Mouse (Mus musculus) MEL (cell line): ENCODE data around the gene 2510002D24Rik. TPM values are rescaled to one million over a fixed set of nuclear protein-coding genes. Genes with fewer than 3 reads are reported as not detected.
A peak's percentile ranks its signal among the peaks of the same experiment; 100 is the strongest.

Source experiments
- DNase-seq: peaks from one replicate; pipeline ENCODE4 v3.0.0; 2011; ENCODE audit warnings: low read depth, low spot score
- H3K27ac ChIP-seq: 2 replicates; pipeline ENCODE4 v1.5.1; 2012; ENCODE audit warnings: low read depth, mild to moderate bottlenecking, control low read depth, low read length, moderate library complexity; ENCODE audit not compliant: control insufficient read depth
- H3K27me3 ChIP-seq, 2 experiments: fragments of 150-350 bp in 1 of 2; sonication (generic) in 1 of 2; 2 replicates each; pipeline ENCODE4 v1.6.1; 2012; ENCODE audit warnings: low read length in 2 of 2, mild to moderate bottlenecking in 2 of 2, improper control_type of control experiment in 1 of 2, moderate library complexity in 1 of 2; ENCODE audit not compliant: insufficient read depth in 2 of 2, control insufficient read depth in 1 of 2
- H3K36me3 ChIP-seq, 2 experiments: 2 replicates each; pipeline ENCODE4 v1.6.1; 2012 to 2014; ENCODE audit warnings: low read length in 2 of 2, improper control_type of control experiment in 1 of 2, inconsistent platforms in 1 of 2, mild to moderate bottlenecking in 1 of 2; ENCODE audit not compliant: insufficient read depth in 2 of 2, control insufficient read depth in 1 of 2
- H3K4me1 ChIP-seq, 2 experiments: fragments of 150-350 bp in 1 of 2; sonication (generic) in 1 of 2; 2 replicates each; pipeline ENCODE4 v1.6.1; 2012; ENCODE audit warnings: low read length in 2 of 2, improper control_type of control experiment in 1 of 2, mild to moderate bottlenecking in 1 of 2; ENCODE audit not compliant: insufficient read depth in 2 of 2, control insufficient read depth in 1 of 2
- H3K4me3 ChIP-seq, 2 experiments: fragments of 150-350 bp in 1 of 2; sonication (generic) in 1 of 2; 2 replicates each; pipeline ENCODE4 v1.5.1; 2012; ENCODE audit warnings: low read depth in 2 of 2, low read length in 2 of 2, mild to moderate bottlenecking in 2 of 2, moderate library complexity in 2 of 2, control low read depth in 1 of 2, improper control_type of control experiment in 1 of 2; ENCODE audit not compliant: control insufficient read depth in 1 of 2, insufficient read depth in 1 of 2
- H3K79me2 ChIP-seq: 2 replicates; pipeline ENCODE4 v1.6.1; 2012; ENCODE audit warnings: mild to moderate bottlenecking, low read length, moderate library complexity; ENCODE audit not compliant: control insufficient read depth, poor library complexity, insufficient read depth
- H3K9ac ChIP-seq: 2 replicates; pipeline ENCODE4 v1.6.1; 2012; ENCODE audit warnings: low read depth, mild to moderate bottlenecking, control low read depth, low read length, moderate library complexity; ENCODE audit not compliant: control insufficient read depth, poor library complexity, severe bottlenecking
- H3K9me3 ChIP-seq: fragments of 150-350 bp; sonication (generic); replicated peaks from 2 replicates; pipeline ENCODE4 v1.6.1; 2012; ENCODE audit warnings: mild to moderate bottlenecking, low read length, improper control_type of control experiment, moderate library complexity; ENCODE audit not compliant: insufficient read depth
- CHD1 ChIP-seq: IDR thresholded peaks from 2 replicates; pipeline ENCODE4 v1.6.1; 2012; ENCODE audit warnings: low read depth, mild to moderate bottlenecking, inconsistent platforms, low read length, improper control_type of control experiment
- CHD2 ChIP-seq: IDR thresholded peaks from 2 replicates; pipeline ENCODE4 v1.6.1; 2011; ENCODE audit warnings: low read length, improper control_type of control experiment
- CTCF ChIP-seq, 3 experiments: IDR thresholded peaks in 2 of 3; conservative IDR thresholded peaks in 1 of 3; 2 replicates each; pipeline ENCODE4 v1.5.1; 2011 to 2012; ENCODE audit warnings: low read length in 3 of 3, low read depth in 2 of 3, mild to moderate bottlenecking in 2 of 3, improper control_type of control experiment in 1 of 3, inconsistent platforms in 1 of 3, mixed read lengths in 1 of 3, moderate library complexity in 1 of 3; ENCODE audit not compliant: control insufficient read depth in 1 of 3, insufficient read depth in 1 of 3, poor library complexity in 1 of 3, severe bottlenecking in 1 of 3
- E2F4 ChIP-seq: IDR thresholded peaks from 2 replicates; pipeline ENCODE4 v1.6.1; 2011; ENCODE audit warnings: low read depth, low read length, improper control_type of control experiment, borderline replicate concordance
- ELF1 ChIP-seq: IDR thresholded peaks from 2 replicates; pipeline ENCODE4 v1.6.1; 2014; ENCODE audit warnings: low read depth, mild to moderate bottlenecking, inconsistent platforms, low read length, improper control_type of control experiment, moderate library complexity
- EP300 ChIP-seq, 2 experiments: IDR thresholded peaks; 2 replicates each; pipeline ENCODE4 v1.6.1; 2011; ENCODE audit warnings: improper control_type of control experiment in 2 of 2, low read length in 2 of 2, low read depth in 1 of 2, mild to moderate bottlenecking in 1 of 2
- ETS1 ChIP-seq: IDR thresholded peaks from 2 replicates; pipeline ENCODE4 v1.6.1; 2012; ENCODE audit warnings: low read depth, mild to moderate bottlenecking, inconsistent platforms, low read length, improper control_type of control experiment, moderate library complexity
- GABPA ChIP-seq: IDR thresholded peaks from 2 replicates; pipeline ENCODE4 v1.6.1; 2012; ENCODE audit warnings: low read depth, mild to moderate bottlenecking, inconsistent platforms, low read length, improper control_type of control experiment, moderate library complexity
- JUND ChIP-seq: IDR thresholded peaks from 2 replicates; pipeline ENCODE4 v1.6.1; 2011; ENCODE audit warnings: low read depth, mild to moderate bottlenecking, improper control_type of control experiment, low read length
- KAT2A ChIP-seq: conservative IDR thresholded peaks from 2 replicates; pipeline ENCODE4 v1.6.1; 2012; ENCODE audit warnings: low read depth, low read length, improper control_type of control experiment, inconsistent platforms
- MAFK ChIP-seq: IDR thresholded peaks from 2 replicates; pipeline ENCODE4 v1.6.1; 2011; ENCODE audit warnings: low read depth, mild to moderate bottlenecking, low read length, improper control_type of control experiment, borderline replicate concordance
- MAZ ChIP-seq: IDR thresholded peaks from 2 replicates; pipeline ENCODE4 v1.6.1; 2012; ENCODE audit warnings: low read depth, mild to moderate bottlenecking, inconsistent platforms, low read length, improper control_type of control experiment
- MEF2A ChIP-seq: IDR thresholded peaks from 2 replicates; pipeline ENCODE4 v1.6.1; 2014; ENCODE audit warnings: low read depth, mild to moderate bottlenecking, inconsistent platforms, low read length, improper control_type of control experiment; ENCODE audit not compliant: poor library complexity, insufficient replicate concordance, severe bottlenecking; ENCODE audit errors: extremely low read depth
- MXI1 ChIP-seq: IDR thresholded peaks from 2 replicates; pipeline ENCODE4 v1.6.1; 2011; ENCODE audit warnings: mild to moderate bottlenecking, low read depth, low read length, improper control_type of control experiment
- POLR2A ChIP-seq, 2 experiments: IDR thresholded peaks; 2 replicates each; pipeline ENCODE4 v1.6.1; 2011 to 2012; ENCODE audit warnings: low read length in 2 of 2, mild to moderate bottlenecking in 2 of 2, control low read depth in 1 of 2, improper control_type of control experiment in 1 of 2, low read depth in 1 of 2, moderate library complexity in 1 of 2; ENCODE audit not compliant: control insufficient read depth in 1 of 2, insufficient read depth in 1 of 2, poor library complexity in 1 of 2
- POLR2AphosphoS2 ChIP-seq: IDR thresholded peaks from 2 replicates; pipeline ENCODE4 v1.6.1; 2011; ENCODE audit warnings: low read length, improper control_type of control experiment
- POLR2AphosphoS5 ChIP-seq: IDR thresholded peaks from 2 replicates; pipeline ENCODE4 v1.6.1; 2012; ENCODE audit warnings: low read depth, borderline replicate concordance, mild to moderate bottlenecking, inconsistent platforms, low read length, moderate library complexity, mixed read lengths
- RAD21 ChIP-seq: IDR thresholded peaks from 2 replicates; pipeline ENCODE4 v1.6.1; 2011; ENCODE audit warnings: mild to moderate bottlenecking, low read depth, low read length, improper control_type of control experiment
- RCOR1 ChIP-seq: IDR thresholded peaks from 2 replicates; pipeline ENCODE4 v1.6.1; 2012; ENCODE audit warnings: low read depth, mild to moderate bottlenecking, inconsistent platforms, low read length, improper control_type of control experiment
- SIN3A ChIP-seq: IDR thresholded peaks from 2 replicates; pipeline ENCODE4 v1.6.1; 2012; ENCODE audit warnings: low read length, improper control_type of control experiment, inconsistent platforms
- SMC3 ChIP-seq: IDR thresholded peaks from 2 replicates; pipeline ENCODE4 v1.6.1; 2011; ENCODE audit warnings: low read depth, low read length, improper control_type of control experiment
- TAL1 ChIP-seq: IDR thresholded peaks from 2 replicates; pipeline ENCODE4 v1.6.1; 2012; ENCODE audit warnings: mild to moderate bottlenecking, inconsistent platforms, low read length, moderate library complexity, mixed read lengths
- UBTF ChIP-seq: IDR thresholded peaks from 2 replicates; pipeline ENCODE4 v1.6.1; 2012; ENCODE audit warnings: low read depth, mild to moderate bottlenecking, inconsistent platforms, low read length, improper control_type of control experiment, moderate library complexity, borderline replicate concordance; ENCODE audit not compliant: insufficient read depth
- ZC3H11A ChIP-seq: IDR thresholded peaks from 2 replicates; pipeline ENCODE4 v1.6.1; 2012; ENCODE audit warnings: low read depth, mild to moderate bottlenecking, inconsistent platforms, low read length, improper control_type of control experiment
- ZMIZ1 ChIP-seq: IDR thresholded peaks from 2 replicates; pipeline ENCODE4 v1.6.1; 2012; ENCODE audit warnings: low read depth, mild to moderate bottlenecking, inconsistent platforms, low read length, improper control_type of control experiment, moderate library complexity
- ZNF384 ChIP-seq: IDR thresholded peaks from 2 replicates; pipeline ENCODE4 v1.6.1; 2012; ENCODE audit warnings: low read depth, mild to moderate bottlenecking, inconsistent platforms, low read length, improper control_type of control experiment
- polyA plus RNA-seq, 2 experiments: library from polyadenylated mRNA; stranded (reverse) in 1 of 2; unstranded in 1 of 2; fragments of >175 nt in 1 of 2; fragments of >200 nt in 1 of 2; gene quantifications; 2 replicates each; pipeline versions ENCODE4 v1.2.1 to v1.2.4; 2012; ENCODE audit warnings: low replicate concordance in 2 of 2, low read depth in 1 of 2; ENCODE audit not compliant: insufficient read length in 2 of 2, insufficient read depth in 1 of 2, missing spikeins in 1 of 2
- total RNA-seq: library from RNA; depleted of rRNA; stranded (reverse); fragments of 300-350 nt; gene quantifications from 2 replicates; pipeline ENCODE4 v1.2.3, GENCODE M21; 2012

The 2510002D24Rik gene
- total and polyA plus RNA-seq, 3 experiments, result 25.3 to 33.0 TPM; not detected in 1

DNA sequence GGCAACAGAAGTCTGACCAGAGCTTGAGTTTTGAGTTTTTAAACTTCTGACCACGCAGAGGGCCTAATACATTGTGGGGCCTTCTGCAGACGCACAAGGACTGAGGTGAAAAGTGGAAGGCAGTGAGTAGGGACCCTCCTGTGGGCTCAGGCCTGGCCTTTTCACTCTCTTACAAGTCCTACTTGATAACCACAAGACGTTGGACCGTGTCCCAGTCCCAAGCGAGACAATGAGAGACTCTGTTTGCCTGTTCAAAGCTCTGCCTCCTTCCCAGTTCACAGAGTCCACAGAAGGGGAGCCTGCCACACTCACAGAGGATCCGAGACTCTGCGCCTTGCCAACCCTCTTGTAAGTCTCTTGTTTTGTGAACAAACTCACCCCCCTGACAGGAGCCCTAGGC lies 39.7 kb upstream of the 2510002D24Rik start:
- H3K9ac ChIP-seq, result no peak overlapping the region
- H3K79me2 ChIP-seq, result no peaks in the 10 kb centered on the region
- TF ChIP-seq RCOR1, result no peak
- no peak for TF ChIP-seq TAL1
- TF ChIP-seq CHD1, result no peak
- TF ChIP-seq CHD2, result no peak
- no peak for TF ChIP-seq MAZ
- TF ChIP-seq RAD21, result no peak
- no peak for TF ChIP-seq GABPA
- TF ChIP-seq ZMIZ1, result no peak
- no peak for TF ChIP-seq ZC3H11A
- TF ChIP-seq ELF1, result no peak
- no peak for TF ChIP-seq ZNF384
- no peak for TF ChIP-seq POLR2A (IDR thresholded peaks at IDR 0.05; ENCODE audit: control insufficient read depth in 1 of 2, insufficient read depth in 1 of 2, low read depth in 1 of 2, low read length in 2 of 2, poor library complexity in 1 of 2)
- no peaks in the 10 kb centered on the region for H3K27me3 ChIP-seq
- H3K27ac ChIP-seq, result no peak overlapping the region
- H3K36me3 ChIP-seq, result peaks cover 0 to 9% of the 10 kb centered on the region in 2 experiments; a peak in 2 of 4 replicates
- DNase-seq, result no peak
- no peaks in the 10 kb centered on the region for H3K9me3 ChIP-seq
- H3K4me1 ChIP-seq, result no peaks in the 10 kb centered on the region
- no peak overlapping the region for H3K4me3 ChIP-seq

DNA sequence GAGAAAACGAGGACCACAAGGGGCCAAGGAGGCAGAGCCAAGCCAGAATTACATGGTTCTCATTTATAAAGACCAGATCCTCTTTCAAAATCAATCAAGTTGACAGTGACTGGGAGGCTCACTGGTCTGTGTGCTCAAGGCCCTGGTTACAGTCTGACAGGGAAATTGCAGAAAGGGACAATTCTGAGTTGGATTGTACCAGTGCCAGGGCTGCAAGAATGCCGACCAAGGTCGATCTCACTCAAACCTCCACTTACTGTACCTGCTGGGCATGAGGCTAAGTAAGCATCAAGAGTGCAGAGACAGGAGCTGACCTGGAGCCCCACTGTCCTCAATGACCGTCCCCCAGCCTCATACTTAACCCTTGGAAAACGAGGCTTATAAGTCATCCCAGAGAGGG lies 38.2 kb upstream of the 2510002D24Rik start:
- DNase-seq, result no peak
- TF ChIP-seq RAD21, result no peak
- TF ChIP-seq ZMIZ1, result no peak
- no peak for TF ChIP-seq ETS1
- TF ChIP-seq, all 39 proteins: peak for 0
- H3K79me2 ChIP-seq, result no peaks in the 10 kb centered on the region
- no peak overlapping the region for H3K9ac ChIP-seq
- no peaks in the 10 kb centered on the region for H3K9me3 ChIP-seq
- H3K36me3 ChIP-seq, result peaks cover 0 to 10% of the 10 kb centered on the region in 2 experiments; a peak in 2 of 4 replicates
- no peaks in the 10 kb centered on the region for H3K4me1 ChIP-seq
- H3K4me3 ChIP-seq, result no peak overlapping the region
- H3K27ac ChIP-seq, result no peak overlapping the region
- no peaks in the 10 kb centered on the region for H3K27me3 ChIP-seq

DNA sequence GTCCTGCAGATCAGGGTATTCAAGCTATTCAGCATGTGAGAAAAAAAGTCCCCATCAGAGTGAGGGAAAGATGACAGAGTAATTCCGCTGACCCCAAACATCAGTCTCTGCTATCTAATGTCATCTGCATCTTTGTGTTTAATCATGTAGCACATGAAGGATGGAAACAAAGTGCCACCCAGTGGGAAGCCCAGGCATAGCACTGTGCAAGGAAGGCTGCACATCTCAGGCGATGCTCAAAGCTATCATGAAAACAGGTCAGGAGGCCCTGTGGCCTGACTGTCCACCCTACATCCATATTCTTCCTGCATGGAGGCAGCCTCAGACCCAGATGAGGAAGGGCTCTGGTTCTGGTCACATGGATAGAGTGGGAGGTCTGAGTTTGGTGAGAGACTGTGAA lies 37.5 kb upstream of the 2510002D24Rik start:
- Histone ChIP-seq H3K4me3 (no peak overlapping the region), H3K27ac (no peak overlapping the region), H3K36me3 (peaks cover 0 to 12% of the 10 kb centered on the region in 2 experiments; a peak in 2 of 4 replicates), H3K27me3 (no peaks in the 10 kb centered on the region), H3K4me1 (no peaks in the 10 kb centered on the region), H3K79me2 (no peaks in the 10 kb centered on the region), H3K9me3 (no peaks in the 10 kb centered on the region), H3K9ac (no peak overlapping the region)
- no peak for DNase-seq
- TF ChIP-seq MEF2A, result no peak
- no peak for TF ChIP-seq POLR2AphosphoS5
- TF ChIP-seq KAT2A, result no peak
- TF ChIP-seq POLR2A (IDR thresholded peaks at IDR 0.05; ENCODE audit: control insufficient read depth in 1 of 2, insufficient read depth in 1 of 2, low read depth in 1 of 2, low read length in 2 of 2, poor library complexity in 1 of 2), result no peak
- no peak for TF ChIP-seq UBTF
- TF ChIP-seq SIN3A, result no peak
- TF ChIP-seq E2F4, result no peak
- TF ChIP-seq POLR2AphosphoS2, result no peak
- TF ChIP-seq EP300 (IDR thresholded peaks at IDR 0.05; ENCODE audit: low read depth in 1 of 2, low read length in 2 of 2), result no peak
- no peak for TF ChIP-seq JUND
- TF ChIP-seq MAFK, result no peak
- TF ChIP-seq SMC3, result peak; percentile 37
- no peak for TF ChIP-seq RCOR1
- peak; percentile 25 to 42 (median 31); a peak in 3 of 6 replicates for TF ChIP-seq CTCF (IDR thresholded peaks at IDR 0.05 in 2 of 3, conservative IDR thresholded peaks at IDR 0.05 in 1 of 3; ENCODE audit: control insufficient read depth in 1 of 3, insufficient read depth in 1 of 3, low read depth in 2 of 3, low read length in 3 of 3, poor library complexity in 1 of 3, severe bottlenecking in 1 of 3)
- TF ChIP-seq MXI1, result no peak
- TF ChIP-seq RAD21, result peak; percentile 24
- TF ChIP-seq GABPA, result no peak
- no peak for TF ChIP-seq ZC3H11A
- TF ChIP-seq CHD2, result no peak
